Mouse (Mus musculus): ENCODE data around the gene Trip10.

DNA sequence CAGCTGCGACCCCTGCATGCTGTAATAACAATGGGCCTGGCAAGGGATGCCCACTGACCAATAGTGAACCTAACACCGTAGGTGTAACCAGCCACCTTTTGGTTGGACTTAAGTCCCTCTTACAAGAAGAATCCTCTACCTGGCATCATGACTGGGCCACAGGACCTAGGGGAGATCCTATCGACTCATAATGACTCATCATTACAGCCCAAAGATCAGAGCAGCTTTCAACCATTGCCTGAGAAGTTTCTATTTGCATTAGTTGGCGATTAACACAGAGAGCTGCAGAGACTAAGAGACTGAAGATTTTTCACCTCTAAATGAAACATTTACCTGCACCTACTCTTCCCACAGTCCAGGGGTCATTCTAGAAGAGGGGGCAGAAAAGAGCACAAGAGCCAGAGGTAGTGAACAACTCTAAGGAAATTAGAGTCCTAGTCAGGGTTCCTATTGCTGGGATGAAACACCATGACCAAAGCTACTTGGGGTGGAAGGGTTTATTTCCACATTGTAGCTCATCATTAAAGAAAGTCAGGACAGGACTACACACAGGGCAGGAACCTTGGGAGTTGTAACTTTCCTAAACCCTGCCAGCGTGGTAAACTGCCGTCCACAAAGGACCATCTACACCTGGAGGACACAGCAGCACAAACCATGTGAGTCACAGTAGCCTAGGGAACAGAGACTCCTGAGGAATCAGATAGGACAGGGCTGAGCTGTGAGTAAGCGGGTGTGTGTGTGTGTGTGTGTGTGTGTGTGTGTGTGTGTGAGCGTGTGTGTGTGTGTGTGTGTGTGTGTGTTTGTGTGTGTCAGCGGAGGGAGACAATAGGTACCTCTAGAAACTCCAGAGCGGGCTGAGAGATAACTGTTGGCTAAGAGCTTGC is 47.2 kb upstream of the Trip10 start:
- TF ChIP-seq CTCF (IDR thresholded peaks at IDR 0.05; ENCODE audit: extremely low read depth, insufficient read length, insufficient replicate concordance, low read depth, low read length) (no peak), POLR2A (IDR thresholded peaks at IDR 0.05; ENCODE audit: low read depth, low read length) (no peak)

All from small intestine, adult 2 months (tissue).